Mouse (Mus musculus) G1E (cell line): ENCODE measurements around the gene Edem2.

Experiments
- CTCF ChIP-seq: IDR thresholded peaks from 2 replicates; pipeline ENCODE4 v1.5.1; 2012; ENCODE audit warnings: low read depth, low read length, inconsistent platforms, mixed read lengths
- GATA1 ChIP-seq: IDR thresholded peaks from 2 replicates; pipeline ENCODE4 v1.6.1; 2012; ENCODE audit warnings: borderline replicate concordance, low read length, inconsistent platforms, mixed read lengths
- GATA2 ChIP-seq: IDR thresholded peaks from 2 replicates; pipeline ENCODE4 v1.6.1; 2012; ENCODE audit warnings: low read depth, low read length, inconsistent platforms, borderline replicate concordance
- TAL1 ChIP-seq: conservative IDR thresholded peaks from 2 replicates; pipeline ENCODE4 v1.6.1; 2012; ENCODE audit warnings: low read depth, low read length, inconsistent platforms, mixed read lengths

- no peak for TF ChIP-seq CTCF
- no peak for TF ChIP-seq GATA1
- no peak for TF ChIP-seq GATA2
- no peak for TF ChIP-seq TAL1
Measured at GRCm38 (mm10) chr2:155751014-155751786, 21.9 kb upstream of the Edem2 start, which contains the start of gene Procr.
